Mouse (Mus musculus): ENCODE measurements around the gene Vldlr.

Vldlr gene
- long read RNA-seq, experiment 1, full-length matches to known transcripts: 1 of 10 reads
- long read RNA-seq, experiment 1, partial matches to known transcripts: 3 of 10 reads
- long read RNA-seq, experiment 1, other reads (novel, unspliced or antisense): 6 of 10 reads
- long read RNA-seq, experiment 2, full-length matches to known transcripts: 2 of 6 reads
- long read RNA-seq, experiment 2, partial matches to known transcripts: 3 of 6 reads
- long read RNA-seq, experiment 2, other reads (novel, unspliced or antisense): 1 of 6 reads

- intact Hi-C loops (cut with DNase I): loop anchor here (5.0 kb wide), 1 partner anchor 211 kb away; the partner anchor contains the start of gene Pum3
Measured at GRCm38 (mm10) chr19:27216318-27216717, at the start of gene Vldlr. Gene Vldlr, plus strand, starts transcription at chr19:27216484.

DNA sequence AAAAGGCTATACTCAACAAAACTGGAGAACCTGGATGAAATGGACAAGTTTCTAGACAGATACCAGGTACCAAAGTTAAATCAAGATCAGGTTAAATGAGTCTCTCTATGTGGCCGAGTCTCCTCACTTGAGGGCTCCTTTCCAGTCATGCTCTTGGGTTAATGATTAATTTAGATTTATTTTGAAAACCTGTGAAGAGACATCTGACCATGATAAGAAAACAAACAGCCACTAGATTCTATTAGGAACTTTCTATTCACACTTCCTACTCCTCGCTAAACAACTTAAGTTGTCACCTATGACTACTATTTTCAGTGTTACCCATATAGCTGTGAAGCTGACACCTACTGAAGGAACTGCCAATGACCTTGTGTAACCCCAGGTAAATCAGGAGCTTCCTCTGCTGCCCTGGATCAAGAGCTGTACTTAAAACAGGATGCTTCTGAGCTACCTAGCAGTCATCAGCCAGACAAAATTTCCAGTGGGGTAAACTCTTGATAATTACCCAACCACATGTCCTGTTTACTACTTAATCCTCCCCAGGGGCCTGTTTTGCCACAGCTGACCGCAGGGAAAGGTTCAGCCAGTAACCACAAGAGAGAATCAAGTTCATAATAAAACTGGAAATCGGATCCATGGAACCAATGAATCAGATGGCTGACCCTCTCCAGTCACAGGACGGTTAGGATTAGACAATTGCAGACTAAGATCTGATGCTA is 48.5 kb upstream of the Vldlr start:
- intact Hi-C loops (cut with DNase I): no loop called here

DNA sequence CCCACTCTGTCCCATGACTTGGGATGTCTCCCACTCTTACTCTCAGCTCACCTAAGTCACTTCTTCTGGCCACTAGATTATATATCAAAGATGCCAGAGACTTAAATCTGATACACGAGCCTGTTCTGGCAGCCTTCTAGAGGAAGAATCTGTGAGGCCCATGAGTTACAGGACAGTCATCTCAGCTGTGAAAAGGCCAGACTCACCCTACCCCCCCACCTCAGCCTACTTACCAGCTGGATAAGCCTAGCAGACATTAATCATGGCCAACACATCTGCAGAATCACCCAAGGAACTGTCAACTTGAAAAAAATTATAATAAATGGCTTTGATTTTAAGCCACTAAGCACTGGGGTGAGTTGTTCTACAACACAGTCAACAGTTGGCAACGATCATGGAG is 42.4 kb upstream of the Vldlr start:
- intact Hi-C loops (cut with DNase I): no loop called here

DNA sequence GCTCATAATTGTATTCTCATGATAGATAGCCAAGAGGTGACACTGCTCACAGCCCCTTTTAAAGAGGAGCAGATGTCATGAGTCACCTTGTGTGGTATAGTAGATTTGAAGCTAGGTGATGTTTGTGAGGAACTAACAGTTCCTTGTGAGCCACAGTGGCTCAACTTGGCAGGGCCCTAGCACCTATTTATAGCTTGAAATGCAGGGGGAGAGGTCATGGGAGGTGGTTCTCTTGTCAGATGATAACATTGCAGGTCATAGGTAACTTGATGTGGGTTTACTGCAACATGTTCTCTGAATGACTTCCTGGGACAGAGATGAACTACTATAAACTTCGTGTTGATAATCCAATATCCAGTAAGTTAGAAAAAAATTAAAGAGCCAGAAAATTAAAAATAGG is 40.7 kb upstream of the Vldlr start:
- intact Hi-C loops (cut with DNase I): no loop called here

DNA sequence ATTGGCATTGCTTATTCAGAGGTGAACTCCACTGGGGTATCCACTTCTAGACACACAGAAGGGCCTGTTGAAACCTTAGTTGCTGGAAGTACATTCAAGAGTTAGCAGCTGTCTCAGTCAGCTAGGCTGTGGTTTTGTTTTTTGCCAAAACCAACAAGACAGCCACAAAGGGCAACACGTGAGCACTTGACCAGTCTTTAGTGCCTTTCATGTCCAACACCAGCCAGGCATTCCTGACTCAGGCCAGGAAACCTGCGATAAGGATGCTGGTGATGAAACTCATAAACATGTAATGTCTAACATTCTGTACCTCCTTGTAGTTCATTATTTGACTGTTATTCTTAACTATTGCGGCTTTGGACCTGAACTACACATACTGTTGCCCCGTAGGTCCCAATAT is 39.7 kb upstream of the Vldlr start:
- intact Hi-C loops (cut with DNase I): no loop called here

GRCm38 (mm10) chr19:27178195-27178807 is 38.0 kb upstream of the Vldlr start:
- intact Hi-C loops (cut with DNase I): no loop called here

DNA sequence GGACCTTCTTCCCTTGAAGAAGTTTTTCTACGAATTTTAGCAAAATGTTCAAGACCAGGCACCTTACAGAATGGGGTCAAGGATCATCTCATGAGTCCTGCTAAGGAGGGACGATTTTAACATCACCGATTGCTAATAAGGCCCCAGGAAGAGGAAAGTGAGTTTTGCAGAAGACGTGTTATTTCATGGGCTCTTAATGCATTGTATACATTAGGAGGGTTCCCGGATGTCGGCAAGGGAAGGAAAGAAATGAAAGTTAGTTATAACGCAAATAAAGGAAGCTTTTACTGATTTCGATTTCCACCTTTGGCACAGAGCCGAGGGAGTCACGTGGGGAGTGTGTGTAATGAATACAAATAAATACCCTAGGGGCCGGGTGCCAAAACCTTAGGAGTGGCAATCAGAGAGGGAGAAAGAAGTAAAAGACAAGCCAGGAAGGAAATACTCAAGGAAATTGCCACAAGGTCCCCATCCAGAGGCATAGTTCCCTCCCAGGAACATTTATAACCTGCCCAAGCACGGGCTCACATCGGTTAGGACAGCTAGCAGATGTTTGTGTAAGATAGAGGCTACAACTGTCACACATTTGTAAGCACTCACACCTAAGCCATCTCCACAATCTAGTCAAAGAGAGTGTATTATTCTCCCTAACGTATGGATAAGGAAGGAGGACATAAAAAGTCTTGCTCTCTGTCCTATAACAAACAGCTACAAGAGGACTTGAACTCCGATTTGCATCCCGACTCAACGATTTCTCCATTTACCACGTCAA is 35.7 kb upstream of the Vldlr start:
- intact Hi-C loops (cut with DNase I): no loop called here

DNA sequence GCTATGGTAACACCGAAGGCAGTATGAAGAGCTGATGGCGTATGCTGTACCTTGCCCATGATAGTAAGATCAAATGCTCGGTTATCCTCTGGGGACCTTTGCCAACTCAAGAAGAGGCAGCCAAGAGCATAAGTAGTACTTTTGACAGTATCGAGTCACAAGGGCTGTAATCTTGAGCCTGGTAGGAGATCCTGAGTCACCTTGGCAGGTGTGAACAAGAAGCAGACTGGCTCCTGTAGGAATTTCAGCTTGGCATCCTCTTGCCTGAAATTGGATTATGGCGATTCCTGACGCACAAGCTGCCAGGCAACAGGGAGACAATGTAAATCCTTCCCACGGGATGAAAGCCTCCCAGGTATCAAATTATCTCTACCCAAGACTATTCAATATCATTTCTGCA is 32.8 kb upstream of the Vldlr start:
- intact Hi-C loops (cut with DNase I): no loop called here

- intact Hi-C loops (cut with DNase I): no loop called here
Measured at GRCm38 (mm10) chr19:27203711-27204238, 12.5 kb upstream of the Vldlr start.

DNA sequence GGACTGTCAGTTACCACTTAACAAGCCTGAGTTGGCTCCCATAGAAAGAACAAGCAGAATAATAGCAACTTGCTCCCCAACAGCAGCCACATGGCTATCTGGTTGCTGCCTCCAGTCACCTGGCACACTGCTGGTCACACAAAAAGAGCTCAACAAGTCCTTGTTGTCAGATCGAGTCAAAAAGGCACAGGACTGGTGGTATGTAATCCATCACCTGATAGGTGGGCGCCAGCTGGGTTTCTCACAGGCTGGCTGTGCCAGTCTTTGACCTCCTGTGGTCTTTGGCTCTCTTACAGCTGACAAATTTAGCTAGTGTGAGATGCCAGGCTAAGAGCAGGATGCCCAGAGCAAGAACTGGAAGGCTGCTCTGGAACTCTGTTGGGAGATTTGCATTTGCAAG is 5.3 kb upstream of the Vldlr start:
- intact Hi-C loops (cut with DNase I): no loop called here

DNA sequence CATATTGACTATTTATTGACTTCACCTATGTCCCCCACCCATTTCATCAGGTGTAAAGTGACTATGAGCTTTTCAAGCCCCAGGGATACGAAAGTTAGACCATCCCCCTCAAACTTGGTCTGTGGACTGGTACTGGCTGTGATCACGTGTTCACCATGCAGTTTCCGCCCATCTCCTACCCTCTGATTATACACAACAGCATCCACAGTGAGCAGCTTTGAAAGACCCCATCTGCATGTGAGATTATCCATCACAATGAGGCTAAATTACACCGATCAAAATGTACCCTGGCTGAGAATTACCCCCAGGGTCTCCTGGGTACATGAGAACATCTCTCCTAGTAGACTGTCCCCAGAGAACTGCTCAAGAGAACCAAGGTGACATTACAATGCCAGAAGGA is 688 bp upstream of the Vldlr start:
- intact Hi-C loops (cut with DNase I): loop anchor here (5.0 kb wide), 1 partner anchor 212 kb away; the partner anchor contains the start of gene Pum3

DNA sequence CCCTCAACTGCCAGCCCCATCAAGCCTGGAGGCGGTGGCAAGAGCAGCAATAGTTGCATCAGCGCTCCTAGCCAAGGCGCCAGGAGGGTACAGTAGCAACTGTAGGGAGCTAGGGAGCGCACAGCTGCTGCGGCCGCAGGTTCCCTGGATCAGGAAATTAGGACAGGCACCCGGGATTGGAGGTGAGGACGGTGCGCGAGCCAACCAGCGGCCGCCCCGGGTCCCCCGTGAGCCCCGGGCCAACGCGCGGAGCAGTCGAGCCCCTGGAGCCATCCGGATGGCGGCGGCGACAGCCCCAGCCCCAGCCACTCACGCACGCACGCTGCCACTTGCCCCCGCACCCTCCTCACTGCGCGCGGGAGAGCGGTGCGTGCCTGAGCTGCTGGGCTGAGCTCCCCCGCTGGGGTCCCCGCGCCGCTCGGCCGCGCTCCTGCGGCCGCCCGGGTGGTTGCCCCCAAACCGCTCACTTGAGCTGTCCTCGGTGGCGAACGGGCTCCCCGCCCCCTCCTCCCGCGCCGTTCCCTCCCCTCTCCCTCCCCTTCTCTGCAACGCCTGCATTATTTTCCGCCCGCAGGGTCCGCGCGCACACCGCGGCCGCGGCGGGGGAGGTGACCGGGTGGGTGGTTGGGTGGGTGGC is 601 bp downstream of the Vldlr start:
- intact Hi-C loops (cut with DNase I): loop anchor here (5.0 kb wide), 1 partner anchor 210 kb away; the partner anchor contains the start of gene Pum3

DNA sequence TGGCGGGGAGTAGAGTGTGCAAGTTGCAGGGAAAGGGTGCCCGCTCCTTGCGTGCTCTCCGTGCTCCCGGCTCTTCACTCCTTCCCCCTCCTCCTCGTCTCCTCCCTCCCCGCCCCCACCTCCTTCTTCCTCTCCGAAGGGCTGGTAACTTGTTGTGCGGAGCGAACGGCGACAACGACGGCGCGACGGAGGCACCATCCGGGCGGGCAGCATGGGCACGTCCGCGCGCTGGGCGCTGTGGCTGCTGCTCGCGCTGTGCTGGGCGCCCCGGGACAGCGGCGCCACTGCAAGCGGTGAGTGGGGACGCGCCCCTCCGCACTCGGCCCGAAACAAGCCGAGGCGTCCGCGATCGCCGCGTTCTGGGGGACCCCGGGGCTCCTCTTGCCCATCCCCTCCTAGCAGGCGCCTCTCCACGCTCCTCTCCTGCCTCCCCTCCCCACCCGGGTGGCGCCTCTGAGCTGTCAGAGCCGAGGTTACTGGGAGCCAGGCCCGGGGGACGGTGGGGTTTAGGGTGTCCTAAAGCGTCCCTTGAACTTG is 1.2 kb downstream of the Vldlr start:
- intact Hi-C loops (cut with DNase I): loop anchor here (5.0 kb wide), 1 partner anchor 210 kb away; the partner anchor contains the start of gene Pum3

DNA sequence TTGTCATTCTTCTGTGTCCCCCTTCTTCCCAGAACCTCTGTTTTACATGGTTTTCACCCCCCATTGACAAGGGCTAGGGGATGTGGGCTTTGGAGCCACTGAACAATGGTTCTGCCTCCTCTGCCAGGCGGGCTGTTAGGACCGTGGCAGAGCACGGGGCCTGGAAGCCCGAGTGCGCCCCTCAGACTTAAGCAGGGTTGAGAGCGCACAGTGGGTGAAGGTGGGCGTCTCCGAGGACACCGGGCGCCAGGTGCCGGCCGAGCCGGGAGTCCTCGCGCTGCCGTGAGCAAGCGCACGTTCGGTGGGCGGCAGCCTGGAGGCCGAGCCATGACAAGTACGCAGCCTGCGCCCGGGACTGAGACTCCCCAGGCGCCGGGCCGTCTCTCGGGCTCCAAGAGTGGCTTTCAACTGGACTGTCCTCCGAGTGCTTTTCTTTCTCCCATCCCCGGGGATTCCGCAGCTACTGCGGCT is 1.7 kb downstream of the Vldlr start:
- intact Hi-C loops (cut with DNase I): loop anchor here (5.0 kb wide), 1 partner anchor 209 kb away; the partner anchor contains the start of gene Pum3

DNA sequence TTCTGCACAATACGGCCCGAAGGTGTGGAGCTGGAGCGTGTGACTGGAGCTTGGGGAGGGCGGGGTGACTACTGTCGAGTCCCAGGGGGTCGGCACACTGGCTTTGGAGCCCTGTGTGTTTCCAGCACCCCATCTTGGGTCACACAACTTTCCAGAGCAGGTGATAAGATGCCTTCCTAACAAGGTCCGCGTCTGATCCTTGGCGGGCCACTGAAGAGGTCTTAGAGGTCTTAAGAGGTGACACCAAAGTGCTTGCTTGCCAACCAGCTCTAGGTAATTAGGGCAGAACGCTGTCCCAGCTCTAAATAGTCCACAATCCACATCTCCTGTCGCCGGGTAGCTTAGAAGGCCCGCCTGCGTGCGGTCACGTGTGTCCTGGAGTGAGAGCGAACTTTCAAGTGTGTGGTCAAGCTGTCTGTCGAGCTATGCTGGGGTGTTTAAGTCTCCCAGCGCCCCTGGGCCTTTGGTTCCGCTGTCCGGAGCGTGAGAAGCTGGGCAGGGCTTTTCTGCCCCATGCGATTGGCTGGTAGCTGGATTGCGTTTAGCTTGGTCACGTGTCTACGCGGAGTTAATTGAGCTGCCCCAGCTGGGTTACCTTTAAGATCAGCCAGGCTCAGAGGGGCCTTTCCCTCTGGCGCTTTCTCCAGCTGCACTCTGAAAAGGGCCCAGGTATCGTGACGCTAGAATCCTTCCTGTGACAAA is 2.4 kb downstream of the Vldlr start:
- intact Hi-C loops (cut with DNase I): loop anchor here (5.0 kb wide), 1 partner anchor 209 kb away; the partner anchor contains the start of gene Pum3

- intact Hi-C loops (cut with DNase I): loop anchor here (5.0 kb wide), 1 partner anchor 208 kb away; the partner anchor contains the start of gene Pum3
Measured at GRCm38 (mm10) chr19:27219586-27219985, 3.3 kb downstream of the Vldlr start.

GRCm38 (mm10) chr19:27223046-27223445 is 6.8 kb downstream of the Vldlr start:
- intact Hi-C loops (cut with DNase I): no loop called here

DNA sequence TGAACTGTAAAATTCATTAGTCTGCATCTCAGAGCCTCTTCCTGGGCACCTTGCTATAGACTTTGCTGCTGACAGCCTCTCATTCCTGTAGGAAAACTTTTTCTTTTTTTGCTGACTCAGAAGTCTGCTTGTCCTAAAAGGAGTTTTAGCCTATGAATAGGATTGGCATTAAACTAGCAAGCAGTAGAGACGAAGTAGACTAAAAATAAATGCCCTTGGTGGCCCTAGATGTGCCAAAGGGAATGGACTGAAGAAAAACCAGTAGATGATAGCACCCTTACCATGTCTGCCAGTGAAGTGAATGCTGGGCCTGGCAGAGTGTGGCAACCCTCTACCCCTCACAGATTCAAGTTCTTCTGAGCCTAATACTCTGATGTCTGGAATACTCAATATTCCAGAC is 8.1 kb downstream of the Vldlr start:
- intact Hi-C loops (cut with DNase I): no loop called here

- intact Hi-C loops (cut with DNase I): no loop called here
Measured at GRCm38 (mm10) chr19:27226626-27227025, 10.3 kb downstream of the Vldlr start.

Data from adrenal gland (tissue).